Mouse (Mus musculus) brain, embryonic 14.5 days (tissue): ENCODE results near the gene Pdcd2l.

Experiments
- CTCF ChIP-seq: fragments of 200-500 bp; IDR thresholded peaks from 2 replicates; pipeline ENCODE4 v1.5.1; 2012; ENCODE audit warnings: inconsistent platforms, mild to moderate bottlenecking, moderate library complexity, borderline replicate concordance; ENCODE audit not compliant: insufficient read depth, insufficient read length; ENCODE audit errors: extremely low read depth
- POLR2A ChIP-seq: fragments of 200-500 bp; IDR thresholded peaks from 2 replicates; pipeline ENCODE4 v1.6.1; 2012; ENCODE audit warnings: mild to moderate bottlenecking, inconsistent platforms, borderline replicate concordance; ENCODE audit not compliant: poor library complexity, insufficient read depth, insufficient read length, severe bottlenecking; ENCODE audit errors: extremely low read depth

- no peak for TF ChIP-seq POLR2A
- TF ChIP-seq CTCF, result no peak
Observed at GRCm38 (mm10) chr7:34238086-34238485, 41.6 kb upstream of the Pdcd2l start.
